Mouse (Mus musculus): ENCODE results near the gene Zfp706.

GRCm38 (mm10) chr15:36948866-36949546 is 58.6 kb downstream of the Zfp706 start:
- TF ChIP-seq HCFC1 (IDR thresholded peaks at IDR 0.05; ENCODE audit: borderline replicate concordance, insufficient read depth, low read length) (no peak), ZNF384 (IDR thresholded peaks at IDR 0.05; ENCODE audit: low read depth, low read length) (no peak), CHD2 (IDR thresholded peaks at IDR 0.05; ENCODE audit: low read depth, low read length) (no peak), MAFK (IDR thresholded peaks at IDR 0.05; ENCODE audit: insufficient read depth, low read depth, low read length) (no peak)

Measured in ES-E14 (cell line).